Mouse (Mus musculus): Measurements from ENCODE around the gene Msmo1.

GRCm38 (mm10) chr8:64757956-64758355 is 24.4 kb upstream of the Msmo1 start:
- TF ChIP-seq GATA1 (IDR thresholded peaks at IDR 0.05; ENCODE audit: low read length) (no peak), TAL1 (IDR thresholded peaks at IDR 0.05; ENCODE audit: low read length) (no peak)

Data from erythroblast, embryonic 14.5 days (primary cell).